Mouse (Mus musculus) liver, adult 2 months (tissue): ENCODE measurements around the gene Fabp1. TPM values are rescaled to one million over a fixed set of nuclear protein-coding genes. Genes with fewer than 3 reads are reported as not detected.
A peak's percentile ranks its signal among the peaks of the same experiment; 100 is the strongest.

ENCODE experiments used
- DNase-seq: peaks from one replicate; pipeline ENCODE4 v3.0.0-alpha.2; 2011; ENCODE audit warnings: low read depth, low spot score; ENCODE audit errors: extremely low read depth
- H3K27ac ChIP-seq: fragments of 200-500 bp; replicated peaks from 2 replicates; pipeline ENCODE4 v1.5.1; 2012; ENCODE audit warnings: low read depth, mild to moderate bottlenecking, control low read depth, inconsistent platforms, low read length; ENCODE audit not compliant: insufficient read depth
- H3K27me3 ChIP-seq: fragments of 200-500 bp; 2 replicates; pipeline ENCODE4 v1.6.1; 2012; ENCODE audit warnings: mild to moderate bottlenecking, moderate library complexity, low read length, inconsistent platforms; ENCODE audit not compliant: control insufficient read depth, insufficient read depth
- H3K36me3 ChIP-seq: fragments of 200-500 bp; 2 replicates; pipeline ENCODE4 v1.6.1; 2012; ENCODE audit warnings: low read length, inconsistent platforms; ENCODE audit not compliant: control insufficient read depth, insufficient read depth
- H3K4me1 ChIP-seq: fragments of 200-500 bp; 2 replicates; pipeline ENCODE4 v1.6.1; 2011; ENCODE audit warnings: low read length; ENCODE audit not compliant: control insufficient read depth, insufficient read depth
- H3K4me3 ChIP-seq: fragments of 200-500 bp; 2 replicates; pipeline ENCODE4 v1.5.1; 2011; ENCODE audit warnings: low read depth, mild to moderate bottlenecking, control low read depth, low read length, moderate library complexity; ENCODE audit not compliant: insufficient read depth
- H3K79me2 ChIP-seq: fragments of 200-500 bp; 2 replicates; pipeline ENCODE4 v1.6.1; 2012; ENCODE audit warnings: inconsistent platforms, mild to moderate bottlenecking, low read length, moderate library complexity; ENCODE audit not compliant: control insufficient read depth, insufficient read depth
- H3K9ac ChIP-seq: fragments of 200-500 bp; 2 replicates; pipeline ENCODE4 v1.6.1; 2012; ENCODE audit warnings: low read depth, mild to moderate bottlenecking, control low read depth, inconsistent platforms, low read length
- CTCF ChIP-seq: fragments of 200-500 bp; IDR thresholded peaks from 2 replicates; pipeline ENCODE4 v1.5.1; 2011; ENCODE audit warnings: low read depth, low read length, control low read depth
- POLR2A ChIP-seq: fragments of 200-500 bp; IDR thresholded peaks from 2 replicates; pipeline ENCODE4 v1.6.1; 2011; ENCODE audit warnings: low read length, control low read depth; ENCODE audit not compliant: insufficient read depth; ENCODE audit errors: extremely low read depth
- WGBS: fragments of 180-500 bp; shearing (Covaris S2); methylation state at CpG from one replicate; pipeline ENCODE4 v1.1.7; 2018; 5-methylcytosine and 5-hydroxymethylcytosine counted together
- polyA plus RNA-seq: library from polyadenylated mRNA; depleted of rRNA; stranded (reverse); fragments of >200 nt; gene quantifications from 2 replicates; pipeline ENCODE4 v1.2.3, GENCODE M21; 2012
- total RNA-seq: library from RNA; depleted of rRNA; stranded (reverse); fragments of >200 nt; gene quantifications from 2 replicates; pipeline ENCODE4 v1.2.3, GENCODE M21; 2014

The Fabp1 gene
- total and polyA plus RNA-seq, 2 experiments = 1,952 to 10,515 TPM

DNA sequence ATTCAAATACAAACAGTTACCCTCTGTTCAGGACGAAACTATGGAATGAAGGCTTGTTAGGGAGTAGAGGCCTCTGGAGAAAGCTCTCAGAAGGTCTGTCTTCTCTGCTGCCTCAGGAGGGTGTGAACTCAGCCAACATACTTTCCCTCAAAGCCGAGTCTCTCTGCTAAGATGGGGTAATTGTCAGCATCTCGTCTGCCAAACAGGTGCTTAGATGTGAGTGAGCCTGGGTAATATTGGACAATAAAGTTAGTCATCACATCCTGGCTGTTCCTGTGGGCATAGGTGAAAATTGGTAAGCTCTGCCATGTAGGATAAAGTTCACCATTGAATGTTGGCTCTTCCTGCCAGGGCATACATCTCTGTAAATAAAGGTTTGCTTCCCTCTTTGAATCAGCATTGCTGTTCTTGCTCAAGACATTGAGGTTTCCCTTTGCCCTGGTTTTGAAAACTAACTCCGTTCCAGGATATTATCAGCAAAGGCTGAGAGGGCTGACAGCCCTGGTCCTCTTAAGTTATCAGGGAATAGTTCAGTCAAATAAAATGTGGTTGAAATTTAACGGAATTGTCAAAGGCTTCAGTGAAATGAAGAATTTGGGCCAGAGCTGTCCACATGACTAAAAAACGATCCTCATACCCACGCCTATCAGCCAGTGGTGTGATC is 14.6 kb upstream of the Fabp1 start:
- H3K4me1 ChIP-seq = peaks cover 25% of the 10 kb centered on the region
- WGBS = 17% methylated on average over 7 of the region's 7 CpGs
- H3K36me3 ChIP-seq = no peaks in the 10 kb centered on the region
- peak; percentile 99 for DNase-seq
- TF ChIP-seq CTCF (no peak), POLR2A (no peak)
- no peaks in the 10 kb centered on the region for H3K27me3 ChIP-seq
- peak overlapping the region; percentile 94 for H3K27ac ChIP-seq
- H3K9ac ChIP-seq = peak overlapping the region; percentile 55; the same call in 1 of the 2 replicates
- no peak overlapping the region for H3K4me3 ChIP-seq
- 0 out of 2 replicates have a peak, but pooled peaks cover 4% of the 10 kb centered on the region for H3K79me2 ChIP-seq

DNA sequence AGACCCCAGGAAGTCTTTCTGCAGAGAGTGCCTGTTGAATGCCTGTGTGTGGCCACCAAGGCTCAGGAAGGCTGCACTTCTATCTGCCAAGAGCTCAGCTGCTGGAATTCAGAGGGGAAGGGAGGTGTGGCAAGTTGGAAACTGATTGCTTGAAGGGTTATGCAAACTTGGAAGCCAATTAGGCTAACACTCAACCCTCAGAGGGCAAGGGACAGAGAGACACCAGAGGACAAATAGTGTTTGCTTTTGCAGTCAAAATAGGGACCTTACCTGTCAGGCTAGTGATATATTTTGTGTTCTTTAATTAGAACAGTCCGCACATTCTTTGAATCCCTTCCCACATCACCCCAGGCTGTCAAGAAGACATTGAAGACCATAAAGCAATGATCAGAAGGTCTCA is 10.0 kb upstream of the Fabp1 start:
- no peak overlapping the region for H3K4me3 ChIP-seq
- no peaks in the 10 kb centered on the region for H3K36me3 ChIP-seq
- H3K27me3 ChIP-seq = no peaks in the 10 kb centered on the region
- peaks cover 4% of the 10 kb centered on the region; the same call in 1 of the 2 replicates for H3K79me2 ChIP-seq
- DNase-seq = peak; percentile 100
- H3K27ac ChIP-seq = peak overlapping the region; percentile 94
- H3K9ac ChIP-seq = no peak overlapping the region
- no peak for TF ChIP-seq POLR2A
- no peak for TF ChIP-seq CTCF
- H3K4me1 ChIP-seq = peaks cover 34% of the 10 kb centered on the region
- WGBS = 15% methylated on average over 1 of the region's 1 CpGs

DNA sequence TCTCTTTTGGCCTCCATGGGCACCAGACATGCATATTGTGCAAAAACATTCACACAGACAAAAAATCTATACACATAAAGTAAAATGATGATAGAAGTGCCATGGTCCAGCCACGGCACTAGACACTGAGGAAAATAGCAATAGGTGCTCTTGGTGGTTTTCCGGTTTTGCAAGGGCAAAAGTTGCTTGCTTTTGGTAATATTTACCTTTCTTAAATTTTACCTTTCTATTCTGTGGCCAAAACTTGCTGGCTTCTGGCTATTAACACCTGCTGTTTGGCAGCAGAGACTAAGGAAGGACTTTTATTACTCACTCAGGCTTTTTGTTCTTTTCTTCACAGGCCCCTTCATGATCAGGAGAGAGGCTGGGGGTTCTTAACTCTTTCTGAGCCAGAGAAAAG is 9.1 kb upstream of the Fabp1 start:
- H3K4me3 ChIP-seq = no peak overlapping the region
- peak; percentile 91 for DNase-seq
- no peak overlapping the region for H3K9ac ChIP-seq
- WGBS = 23% methylated on average over 2 of the region's 2 CpGs
- peaks cover 4% of the 10 kb centered on the region; the same call in 1 of the 2 replicates for H3K79me2 ChIP-seq
- H3K27me3 ChIP-seq = no peaks in the 10 kb centered on the region
- TF ChIP-seq POLR2A (no peak), CTCF (no peak)
- peaks cover 37% of the 10 kb centered on the region for H3K4me1 ChIP-seq
- no peaks in the 10 kb centered on the region for H3K36me3 ChIP-seq
- peak overlapping the region; percentile 94 for H3K27ac ChIP-seq

DNA sequence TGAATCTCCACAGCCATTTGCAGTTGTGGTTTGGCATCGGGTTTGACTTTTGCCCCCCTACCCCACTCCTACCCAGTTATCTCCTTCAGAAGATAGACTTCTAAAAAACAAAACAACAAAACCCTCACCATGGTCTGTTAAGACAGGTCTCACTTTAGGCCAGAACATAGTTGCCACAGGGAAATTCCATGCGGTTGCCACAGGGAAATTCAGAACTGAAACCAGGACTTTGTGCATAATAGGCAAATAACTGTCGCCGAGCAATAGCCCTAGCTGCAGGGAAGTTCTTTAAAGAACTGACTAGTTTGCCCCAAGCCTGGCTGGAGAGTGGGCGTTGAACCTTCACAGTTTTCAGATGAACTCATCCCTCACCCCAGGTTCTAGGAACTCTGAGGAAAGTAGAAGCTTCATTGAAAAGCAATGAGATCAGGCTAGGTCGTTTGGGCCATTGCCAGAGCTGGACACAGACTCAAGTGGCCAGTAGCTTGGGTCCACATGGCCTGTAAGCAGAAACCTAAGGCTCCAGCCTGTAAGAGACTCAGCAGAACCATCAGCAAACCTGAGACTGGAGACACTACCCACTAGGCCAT is 6.4 kb upstream of the Fabp1 start:
- WGBS = 19% methylated on average over 6 of the region's 6 CpGs
- Histone ChIP-seq H3K9ac (peak overlapping the region; percentile 45), H3K4me3 (no peak overlapping the region), H3K79me2 (no peaks in the 10 kb centered on the region; the same call in 1 of the 2 replicates), H3K27ac (peak overlapping the region; percentile 92), H3K36me3 (no peaks in the 10 kb centered on the region), H3K4me1 (peaks cover 44% of the 10 kb centered on the region), H3K27me3 (no peaks in the 10 kb centered on the region)
- TF ChIP-seq POLR2A (no peak), CTCF (no peak)
- DNase-seq = peak; percentile 76

DNA sequence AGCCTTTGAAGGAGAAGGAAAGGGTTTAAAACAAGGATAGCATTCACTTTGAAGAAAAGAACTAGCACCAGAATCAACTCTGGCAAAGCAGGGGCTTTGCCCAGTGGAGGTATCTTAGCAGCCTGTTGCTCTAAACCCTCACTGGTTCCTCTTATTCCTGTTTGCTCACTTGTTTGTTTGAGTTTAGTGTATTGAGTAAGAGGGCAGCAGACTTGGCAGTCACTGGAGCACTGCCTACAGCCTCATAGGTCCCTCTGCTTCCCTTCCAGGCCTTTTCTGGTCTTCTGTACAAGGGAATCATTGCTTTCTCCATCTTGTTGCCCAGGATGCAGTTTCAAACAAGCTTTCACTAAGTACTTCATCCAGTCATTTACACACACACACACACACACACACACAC is 3.5 kb upstream of the Fabp1 start:
- H3K27ac ChIP-seq = peak overlapping the region; percentile 74
- H3K27me3 ChIP-seq = no peaks in the 10 kb centered on the region
- H3K36me3 ChIP-seq = peaks cover 12% of the 10 kb centered on the region
- H3K4me3 ChIP-seq = no peak overlapping the region
- H3K4me1 ChIP-seq = peaks cover 44% of the 10 kb centered on the region
- peak overlapping the region; percentile 36 for H3K9ac ChIP-seq
- TF ChIP-seq CTCF (no peak), POLR2A (no peak)
- H3K79me2 ChIP-seq = no peaks in the 10 kb centered on the region; the same call in 1 of the 2 replicates
- DNase-seq = peak; percentile 97
